Mouse (Mus musculus) heart, embryonic 12.5 days (tissue): ENCODE measurements around the gene Col16a1. TPM values are rescaled to one million over a fixed set of nuclear protein-coding genes. Genes with fewer than 3 reads are reported as not detected.

Experiments
- ATAC-seq: fragments of 200-750 bp; cut with Nextera tagmentation; 2 replicates; pipeline ENCODE4 v1.8.0; 2017; ENCODE audit warnings: moderate TSS enrichment, moderate library complexity; ENCODE audit not compliant: insufficient number of reproducible peaks, low FRiP score
- H3K27ac ChIP-seq: fragments of 300-500 bp; sonication (generic); 2 replicates; pipeline ENCODE4 v1.5.1; 2016; ENCODE audit warnings: mild to moderate bottlenecking, moderate library complexity; ENCODE audit not compliant: poor library complexity, severe bottlenecking
- H3K27me3 ChIP-seq: fragments of 300-500 bp; sonication (generic); replicated peaks from 2 replicates; pipeline ENCODE4 v1.6.1; 2016; ENCODE audit warnings: mild to moderate bottlenecking, moderate library complexity
- H3K36me3 ChIP-seq: fragments of 300-500 bp; sonication (generic); 2 replicates; pipeline ENCODE4 v1.6.1; 2016; ENCODE audit warnings: mild to moderate bottlenecking, moderate library complexity
- H3K4me1 ChIP-seq: fragments of 300-500 bp; sonication (generic); replicated peaks from 2 replicates; pipeline ENCODE4 v1.6.1; 2016; ENCODE audit warnings: mild to moderate bottlenecking
- H3K4me2 ChIP-seq: fragments of 300-500 bp; sonication (generic); 2 replicates; pipeline ENCODE4 v1.6.1; 2016; ENCODE audit warnings: mild to moderate bottlenecking, moderate library complexity
- H3K4me3 ChIP-seq: fragments of 300-500 bp; sonication (generic); 2 replicates; pipeline ENCODE4 v1.5.1; 2016; ENCODE audit warnings: mild to moderate bottlenecking
- H3K9ac ChIP-seq: fragments of 300-500 bp; sonication (generic); 2 replicates; pipeline ENCODE4 v1.6.1; 2016; ENCODE audit warnings: mild to moderate bottlenecking, moderate library complexity
- H3K9me3 ChIP-seq: fragments of 300-500 bp; sonication (generic); replicated peaks from 2 replicates; pipeline ENCODE4 v1.6.1; 2016; ENCODE audit warnings: mild to moderate bottlenecking, moderate library complexity
- WGBS: fragments of 180-500 bp; shearing (Covaris S2); methylation state at CpG from one replicate; pipeline ENCODE4 v1.1.7; 2016; 5-methylcytosine and 5-hydroxymethylcytosine counted together
- polyA plus RNA-seq: library from polyadenylated mRNA; unstranded; fragments of >200 nt; fragmentation: Nextera tagmentation; extraction: Ambion mirVana; gene quantifications from 2 replicates; pipeline ENCODE4 v1.2.1, GENCODE M21; 2016

The Col16a1 gene
- polyA plus RNA-seq: 35.8 and 37.9 TPM in 2 replicates

- Histone ChIP-seq H3K4me3 (peak within 1 kb of the TSS; percentile 54), H3K27me3 (0 out of 2 replicates have a peak, but pooled peaks cover 3% of the 10 kb centered on the region), H3K27ac (peak within 1 kb of the TSS; percentile 75), H3K4me2 (peak within 1 kb of the TSS; percentile 90), H3K36me3 (no peaks in the 10 kb centered on the region), H3K4me1 (peaks cover 59% of the 10 kb centered on the region), H3K9me3 (no peaks in the 10 kb centered on the region), H3K9ac (peak within 1 kb of the TSS; percentile 84)
- ATAC-seq: peak; percentile 78
- 1% methylated on average over 46 of the region's 46 CpGs for WGBS
Measured at GRCm38 (mm10) chr4:130047331-130048202, at the start of gene Col16a1. Col16a1 (plus strand) TSS chr4:130047840.

- ATAC-seq: no peak
- 39% methylated on average over 11 of the region's 11 CpGs for WGBS
- H3K27me3 ChIP-seq: peaks cover 61% of the 10 kb centered on the region
- no peaks in the 10 kb centered on the region for H3K36me3 ChIP-seq
- H3K9me3 ChIP-seq: no peaks in the 10 kb centered on the region
- H3K4me2 ChIP-seq: no peak overlapping the region
- no peak overlapping the region for H3K27ac ChIP-seq
- peaks cover 32% of the 10 kb centered on the region for H3K4me1 ChIP-seq
- no peak overlapping the region for H3K9ac ChIP-seq
- no peak overlapping the region for H3K4me3 ChIP-seq
Measured at GRCm38 (mm10) chr4:129998124-129998523, 49.5 kb upstream of the Col16a1 start.

- Histone ChIP-seq H3K4me3 (no peak overlapping the region), H3K36me3 (no peaks in the 10 kb centered on the region), H3K4me2 (peak overlapping the region; percentile 17; the same call in 1 of the 2 replicates), H3K4me1 (peaks cover 35% of the 10 kb centered on the region), H3K9me3 (no peaks in the 10 kb centered on the region), H3K9ac (no peak overlapping the region), H3K27ac (peak overlapping the region; percentile 70), H3K27me3 (peaks cover 59% of the 10 kb centered on the region)
- WGBS: 26% methylated on average over 5 of the region's 5 CpGs
- ATAC-seq: peak; percentile 54
Measured at GRCm38 (mm10) chr4:130001710-130002109, 45.9 kb upstream of the Col16a1 start.

- ATAC-seq: peak; percentile 72
- no peaks in the 10 kb centered on the region for H3K36me3 ChIP-seq
- peaks cover 63% of the 10 kb centered on the region for H3K27me3 ChIP-seq
- H3K4me1 ChIP-seq: peaks cover 37% of the 10 kb centered on the region
- H3K9me3 ChIP-seq: no peaks in the 10 kb centered on the region
- WGBS: 44% methylated on average over 10 of the region's 10 CpGs
- H3K27ac ChIP-seq: peak overlapping the region; percentile 70
- no peak overlapping the region for H3K9ac ChIP-seq
- H3K4me3 ChIP-seq: no peak overlapping the region
- peak overlapping the region; percentile 17; the same call in 1 of the 2 replicates for H3K4me2 ChIP-seq
Measured at GRCm38 (mm10) chr4:130002157-130002556, 45.5 kb upstream of the Col16a1 start.

- Histone ChIP-seq H3K9ac (no peak overlapping the region), H3K4me1 (peaks cover 27% of the 10 kb centered on the region), H3K9me3 (no peaks in the 10 kb centered on the region), H3K4me3 (no peak overlapping the region), H3K4me2 (no peak overlapping the region), H3K27me3 (peaks cover 70% of the 10 kb centered on the region), H3K27ac (no peak overlapping the region), H3K36me3 (no peaks in the 10 kb centered on the region)
- ATAC-seq: no peak
- 53% methylated on average over 9 of the region's 9 CpGs for WGBS
Measured at GRCm38 (mm10) chr4:130005593-130005992, 42.0 kb upstream of the Col16a1 start.

GRCm38 (mm10) chr4:130006533-130006932 is 41.1 kb upstream of the Col16a1 start:
- H3K27me3 ChIP-seq: peaks cover 78% of the 10 kb centered on the region
- no peak overlapping the region for H3K27ac ChIP-seq
- ATAC-seq: no peak
- peak overlapping the region; percentile 64 for H3K4me2 ChIP-seq
- H3K4me3 ChIP-seq: peak overlapping the region; percentile 34
- H3K9ac ChIP-seq: no peak overlapping the region
- H3K36me3 ChIP-seq: no peaks in the 10 kb centered on the region
- H3K9me3 ChIP-seq: no peaks in the 10 kb centered on the region
- H3K4me1 ChIP-seq: peaks cover 17% of the 10 kb centered on the region
- 9% methylated on average over 25 of the region's 25 CpGs for WGBS

GRCm38 (mm10) chr4:130009043-130009442 is 38.6 kb upstream of the Col16a1 start:
- peaks cover 96% of the 10 kb centered on the region for H3K27me3 ChIP-seq
- 66% methylated on average over 14 of the region's 14 CpGs for WGBS

GRCm38 (mm10) chr4:130010723-130011122 is 36.9 kb upstream of the Col16a1 start:
- no peaks in the 10 kb centered on the region for H3K36me3 ChIP-seq
- no peak overlapping the region for H3K4me3 ChIP-seq
- H3K27me3 ChIP-seq: peaks cover 96% of the 10 kb centered on the region
- no peak for ATAC-seq
- H3K4me1 ChIP-seq: peaks cover 13% of the 10 kb centered on the region
- 81% methylated on average over 4 of the region's 4 CpGs for WGBS
- H3K27ac ChIP-seq: no peak overlapping the region
- H3K4me2 ChIP-seq: no peak overlapping the region
- H3K9me3 ChIP-seq: no peaks in the 10 kb centered on the region
- no peak overlapping the region for H3K9ac ChIP-seq

More at GRCm38 (mm10) chr4:130009043-130009442, 38.6 kb upstream of the Col16a1 start:
- H3K4me1 ChIP-seq: peaks cover 12% of the 10 kb centered on the region
- H3K36me3 ChIP-seq: no peaks in the 10 kb centered on the region
- no peak overlapping the region for H3K4me2 ChIP-seq
- H3K9me3 ChIP-seq: no peaks in the 10 kb centered on the region
- H3K9ac ChIP-seq: no peak overlapping the region
- ATAC-seq: no peak
- H3K4me3 ChIP-seq: no peak overlapping the region
- H3K27ac ChIP-seq: no peak overlapping the region

- 75% methylated on average over 6 of the region's 6 CpGs for WGBS
- Histone ChIP-seq H3K27ac (no peak overlapping the region), H3K4me3 (no peak overlapping the region), H3K4me1 (peaks cover 11% of the 10 kb centered on the region; the same call in 1 of the 2 replicates), H3K9me3 (no peaks in the 10 kb centered on the region), H3K27me3 (peaks cover 96% of the 10 kb centered on the region), H3K36me3 (no peaks in the 10 kb centered on the region), H3K4me2 (no peak overlapping the region), H3K9ac (no peak overlapping the region)
- no peak for ATAC-seq
Measured at GRCm38 (mm10) chr4:130012234-130012633, 35.4 kb upstream of the Col16a1 start.

- no peaks in the 10 kb centered on the region for H3K9me3 ChIP-seq
- H3K27ac ChIP-seq: no peak overlapping the region
- H3K4me3 ChIP-seq: no peak overlapping the region
- no peaks in the 10 kb centered on the region for H3K36me3 ChIP-seq
- H3K9ac ChIP-seq: no peak overlapping the region
- no peak for ATAC-seq
- peaks cover 94% of the 10 kb centered on the region for H3K27me3 ChIP-seq
- no peak overlapping the region for H3K4me2 ChIP-seq
- H3K4me1 ChIP-seq: peaks cover 11% of the 10 kb centered on the region; the same call in 1 of the 2 replicates
- 68% methylated on average over 10 of the region's 10 CpGs for WGBS
Measured at GRCm38 (mm10) chr4:130013111-130013510, 34.5 kb upstream of the Col16a1 start.

- no peaks in the 10 kb centered on the region for H3K9me3 ChIP-seq
- peaks cover 8% of the 10 kb centered on the region; the same call in 1 of the 2 replicates for H3K4me1 ChIP-seq
- no peak overlapping the region for H3K4me2 ChIP-seq
- H3K9ac ChIP-seq: no peak overlapping the region
- peaks cover 91% of the 10 kb centered on the region for H3K27me3 ChIP-seq
- no peak overlapping the region for H3K4me3 ChIP-seq
- WGBS: 70% methylated on average over 4 of the region's 4 CpGs
- no peak overlapping the region for H3K27ac ChIP-seq
- no peak for ATAC-seq
- H3K36me3 ChIP-seq: no peaks in the 10 kb centered on the region; the same call in 1 of the 2 replicates
Measured at GRCm38 (mm10) chr4:130016010-130016409, 31.6 kb upstream of the Col16a1 start.
